Mouse (Mus musculus): ENCODE measurements around the gene Dirc2. TPM values are rescaled to one million over a fixed set of nuclear protein-coding genes. Genes with fewer than 3 reads are reported as not detected.
A peak's percentile ranks its signal among the peaks of the same experiment; 100 is the strongest.

Gene Dirc2
- polyA plus RNA-seq, 1 experiment from 2014 or later = 20.1 TPM

DNA sequence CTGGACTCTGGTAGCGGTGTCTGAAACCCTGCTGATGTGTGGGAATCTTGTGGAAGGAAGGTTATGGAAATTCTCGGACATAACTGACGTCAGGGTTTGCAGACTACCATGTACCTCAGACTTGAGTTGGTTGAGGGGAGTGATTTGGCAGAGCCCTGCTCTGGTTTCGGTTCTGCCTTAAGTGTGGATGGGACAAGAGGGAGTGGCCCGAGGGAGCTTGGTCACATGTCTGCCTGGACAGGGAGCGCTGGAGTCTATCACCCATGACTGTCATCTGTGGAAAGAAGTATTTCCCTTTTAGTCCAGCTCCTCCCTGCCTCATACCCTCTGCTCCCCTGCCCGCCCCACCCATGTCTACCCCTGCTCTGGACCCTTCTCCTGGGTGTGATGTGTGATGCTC lies 33.0 kb upstream of the Dirc2 start:
- H3K4me1 ChIP-seq (ENCODE audit: control insufficient read depth in 2 of 2, insufficient read depth in 2 of 2, low read length in 2 of 2) = peaks cover 7 to 9% of the 10 kb centered on the region in 2 experiments
- 64% methylated on average over 7 of the region's 7 CpGs for WGBS
- H3K4me2 ChIP-seq (ENCODE audit: low read length) = no peak overlapping the region
- H3K9me3 ChIP-seq (ENCODE audit: control insufficient read depth, low read length) = no peaks in the 10 kb centered on the region
- ATAC-seq (ENCODE audit: insufficient number of reproducible peaks, insufficient read depth, low FRiP score, low read depth) = no peak
- H3K36me3 ChIP-seq (ENCODE audit: control insufficient read depth, insufficient read depth, low read length) = peaks cover 7% of the 10 kb centered on the region; the same call in 1 of the 2 replicates
- H3K27me3 ChIP-seq (ENCODE audit: control insufficient read depth, insufficient read depth, low read length) = no peaks in the 10 kb centered on the region
- H3K27ac ChIP-seq (replicated peaks in 1 of 2; ENCODE audit: control insufficient read depth in 1 of 2, insufficient read depth in 1 of 2, low read depth in 2 of 2, low read length in 2 of 2) = no peak overlapping the region
- no peak overlapping the region for H3K9ac ChIP-seq (ENCODE audit: low read length)
- H3K4me3 ChIP-seq (ENCODE audit: control insufficient read depth in 1 of 2, insufficient read depth in 1 of 2, low read depth in 1 of 2, low read length in 2 of 2) = no peak overlapping the region

DNA sequence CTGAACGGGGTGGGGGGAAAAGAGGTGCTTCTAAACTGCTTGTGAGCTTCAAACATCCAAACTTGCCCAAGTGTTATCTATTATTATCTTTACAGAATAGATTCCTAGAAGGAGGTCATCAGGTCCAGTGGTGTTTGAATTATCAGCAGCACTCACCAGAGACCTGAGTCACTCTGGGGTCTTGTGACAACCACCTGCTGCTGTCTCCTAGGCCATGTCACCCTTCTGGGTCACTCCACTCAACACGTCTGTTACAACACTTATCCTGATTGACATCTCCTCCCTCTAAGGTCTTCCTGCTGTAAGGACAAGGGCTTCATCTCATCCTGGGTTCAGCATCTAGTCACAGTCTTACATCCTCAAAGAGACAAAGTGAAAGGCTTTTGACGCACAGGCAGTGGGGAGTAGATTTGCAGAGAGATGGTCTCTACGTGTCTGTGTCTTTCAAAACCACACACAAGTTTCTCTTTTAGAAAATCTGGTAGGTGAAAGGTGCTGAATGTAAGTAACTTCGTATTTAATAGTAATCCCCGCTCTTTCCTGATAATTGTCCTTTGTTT lies 22.9 kb upstream of the Dirc2 start:
- Histone ChIP-seq H3K36me3 (ENCODE audit: control insufficient read depth, insufficient read depth, low read length) (peaks cover 10% of the 10 kb centered on the region), H3K27ac (replicated peaks in 1 of 2; ENCODE audit: control insufficient read depth in 1 of 2, insufficient read depth in 1 of 2, low read depth in 2 of 2, low read length in 2 of 2) (no peak overlapping the region), H3K9me3 (ENCODE audit: control insufficient read depth, low read length) (no peaks in the 10 kb centered on the region), H3K9ac (ENCODE audit: low read length) (no peak overlapping the region), H3K4me1 (ENCODE audit: control insufficient read depth in 2 of 2, insufficient read depth in 2 of 2, low read length in 2 of 2) (peaks cover 4 to 20% of the 10 kb centered on the region in 2 experiments; a peak in 2 of 4 replicates), H3K4me2 (ENCODE audit: low read length) (no peak overlapping the region), H3K27me3 (ENCODE audit: control insufficient read depth, insufficient read depth, low read length) (no peaks in the 10 kb centered on the region), H3K4me3 (ENCODE audit: control insufficient read depth in 1 of 2, insufficient read depth in 1 of 2, low read depth in 1 of 2, low read length in 2 of 2) (no peak overlapping the region)
- 75% methylated on average over 6 of the region's 6 CpGs for WGBS
- ATAC-seq (ENCODE audit: insufficient number of reproducible peaks, insufficient read depth, low FRiP score, low read depth) = no peak

GRCm38 (mm10) chr16:35788330-35788729 lies 19.2 kb upstream of the Dirc2 start:
- WGBS = 39% methylated on average over 6 of the region's 6 CpGs
- peaks cover 11 to 28% of the 10 kb centered on the region in 2 experiments for H3K4me1 ChIP-seq (ENCODE audit: control insufficient read depth in 2 of 2, insufficient read depth in 2 of 2, low read length in 2 of 2)

DNA sequence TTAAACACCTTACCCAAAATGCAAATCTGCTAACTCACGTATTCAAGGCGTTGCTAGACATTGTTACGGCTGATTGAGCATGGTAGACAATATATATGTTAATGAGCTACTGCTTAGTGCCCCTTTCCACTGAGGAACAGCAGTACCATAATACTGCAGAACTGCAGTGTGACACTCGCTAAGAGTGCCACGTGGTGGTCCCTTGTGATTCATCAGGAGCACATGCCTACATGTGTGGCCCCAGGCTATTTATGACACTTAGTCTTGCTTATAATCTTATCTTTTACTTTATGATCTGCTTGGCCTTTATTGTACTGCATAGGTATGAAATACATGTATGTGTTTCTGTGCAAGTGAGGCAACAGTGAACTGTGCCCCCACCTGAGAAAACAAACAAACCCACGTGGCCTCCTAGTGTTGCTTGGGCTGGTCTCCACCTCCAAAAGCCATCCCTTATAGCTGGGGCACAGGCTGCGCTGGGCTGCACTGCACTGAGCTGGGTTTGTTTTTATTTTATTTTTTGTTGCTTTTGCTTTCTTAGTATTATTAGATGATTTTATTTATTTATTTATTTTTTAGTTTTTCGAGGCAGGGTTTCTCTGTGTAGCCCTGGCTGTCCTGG lies 18.5 kb upstream of the Dirc2 start:
- peaks cover 11% of the 10 kb centered on the region for H3K36me3 ChIP-seq (ENCODE audit: control insufficient read depth, insufficient read depth, low read length)
- 0 out of 2 replicates have a peak overlapping the region, but pooled peaks have one; percentile 26 for H3K4me2 ChIP-seq (ENCODE audit: low read length)
- H3K27me3 ChIP-seq (ENCODE audit: control insufficient read depth, insufficient read depth, low read length) = no peaks in the 10 kb centered on the region
- H3K4me3 ChIP-seq (ENCODE audit: control insufficient read depth in 1 of 2, insufficient read depth in 1 of 2, low read depth in 1 of 2, low read length in 2 of 2) = no peak overlapping the region
- no peaks in the 10 kb centered on the region for H3K9me3 ChIP-seq (ENCODE audit: control insufficient read depth, low read length)
- peak overlapping the region in 1 of 2 experiments; percentile 77; a peak in 2 of 4 replicates for H3K27ac ChIP-seq (replicated peaks in 1 of 2; ENCODE audit: control insufficient read depth in 1 of 2, insufficient read depth in 1 of 2, low read depth in 2 of 2, low read length in 2 of 2)
- 83% methylated on average over 8 of the region's 8 CpGs for WGBS
- H3K9ac ChIP-seq (ENCODE audit: low read length) = no peak overlapping the region
- no peak for ATAC-seq (ENCODE audit: insufficient number of reproducible peaks, insufficient read depth, low FRiP score, low read depth)
- H3K4me1 ChIP-seq (ENCODE audit: control insufficient read depth in 2 of 2, insufficient read depth in 2 of 2, low read length in 2 of 2) = peaks cover 12 to 28% of the 10 kb centered on the region in 2 experiments

More at GRCm38 (mm10) chr16:35788330-35788729, 19.2 kb upstream of the Dirc2 start:
- Histone ChIP-seq H3K9ac (ENCODE audit: low read length) (no peak overlapping the region), H3K27ac (replicated peaks in 1 of 2; ENCODE audit: control insufficient read depth in 1 of 2, insufficient read depth in 1 of 2, low read depth in 2 of 2, low read length in 2 of 2) (peak overlapping the region; percentile 63 to 77), H3K4me2 (ENCODE audit: low read length) (peak overlapping the region; percentile 26), H3K27me3 (ENCODE audit: control insufficient read depth, insufficient read depth, low read length) (no peaks in the 10 kb centered on the region), H3K36me3 (ENCODE audit: control insufficient read depth, insufficient read depth, low read length) (peaks cover 11% of the 10 kb centered on the region), H3K9me3 (ENCODE audit: control insufficient read depth, low read length) (no peaks in the 10 kb centered on the region), H3K4me3 (ENCODE audit: control insufficient read depth in 1 of 2, insufficient read depth in 1 of 2, low read depth in 1 of 2, low read length in 2 of 2) (no peak overlapping the region)
- peak; percentile 71 for ATAC-seq (ENCODE audit: insufficient number of reproducible peaks, insufficient read depth, low FRiP score, low read depth)

- WGBS = 90% methylated on average over 6 of the region's 6 CpGs
- Histone ChIP-seq H3K4me1 (ENCODE audit: control insufficient read depth in 2 of 2, insufficient read depth in 2 of 2, low read length in 2 of 2) (peaks cover 16 to 28% of the 10 kb centered on the region in 2 experiments), H3K4me2 (ENCODE audit: low read length) (no peak overlapping the region), H3K9me3 (ENCODE audit: control insufficient read depth, low read length) (no peaks in the 10 kb centered on the region), H3K4me3 (ENCODE audit: control insufficient read depth in 1 of 2, insufficient read depth in 1 of 2, low read depth in 1 of 2, low read length in 2 of 2) (no peak overlapping the region), H3K27me3 (ENCODE audit: control insufficient read depth, insufficient read depth, low read length) (no peaks in the 10 kb centered on the region), H3K36me3 (ENCODE audit: control insufficient read depth, insufficient read depth, low read length) (peaks cover 11% of the 10 kb centered on the region), H3K9ac (ENCODE audit: low read length) (no peak overlapping the region), H3K27ac (replicated peaks in 1 of 2; ENCODE audit: control insufficient read depth in 1 of 2, insufficient read depth in 1 of 2, low read depth in 2 of 2, low read length in 2 of 2) (no peak overlapping the region)
- no peak for ATAC-seq (ENCODE audit: insufficient number of reproducible peaks, insufficient read depth, low FRiP score, low read depth)
Measured at GRCm38 (mm10) chr16:35787163-35787562, 18.0 kb upstream of the Dirc2 start.

GRCm38 (mm10) chr16:35784134-35784725 lies 15.1 kb upstream of the Dirc2 start:
- no peak overlapping the region for H3K9ac ChIP-seq (ENCODE audit: low read length)
- peaks cover 8% of the 10 kb centered on the region for H3K36me3 ChIP-seq (ENCODE audit: control insufficient read depth, insufficient read depth, low read length)
- no peak overlapping the region for H3K4me2 ChIP-seq (ENCODE audit: low read length)
- no peak for ATAC-seq (ENCODE audit: insufficient number of reproducible peaks, insufficient read depth, low FRiP score, low read depth)
- peaks cover 16 to 26% of the 10 kb centered on the region in 2 experiments for H3K4me1 ChIP-seq (ENCODE audit: control insufficient read depth in 2 of 2, insufficient read depth in 2 of 2, low read length in 2 of 2)
- H3K27me3 ChIP-seq (ENCODE audit: control insufficient read depth, insufficient read depth, low read length) = no peaks in the 10 kb centered on the region
- WGBS = 57% methylated on average over 7 of the region's 7 CpGs
- no peak overlapping the region for H3K4me3 ChIP-seq (ENCODE audit: control insufficient read depth in 1 of 2, insufficient read depth in 1 of 2, low read depth in 1 of 2, low read length in 2 of 2)
- H3K27ac ChIP-seq (replicated peaks in 1 of 2; ENCODE audit: control insufficient read depth in 1 of 2, insufficient read depth in 1 of 2, low read depth in 2 of 2, low read length in 2 of 2) = no peak overlapping the region
- no peaks in the 10 kb centered on the region for H3K9me3 ChIP-seq (ENCODE audit: control insufficient read depth, low read length)

DNA sequence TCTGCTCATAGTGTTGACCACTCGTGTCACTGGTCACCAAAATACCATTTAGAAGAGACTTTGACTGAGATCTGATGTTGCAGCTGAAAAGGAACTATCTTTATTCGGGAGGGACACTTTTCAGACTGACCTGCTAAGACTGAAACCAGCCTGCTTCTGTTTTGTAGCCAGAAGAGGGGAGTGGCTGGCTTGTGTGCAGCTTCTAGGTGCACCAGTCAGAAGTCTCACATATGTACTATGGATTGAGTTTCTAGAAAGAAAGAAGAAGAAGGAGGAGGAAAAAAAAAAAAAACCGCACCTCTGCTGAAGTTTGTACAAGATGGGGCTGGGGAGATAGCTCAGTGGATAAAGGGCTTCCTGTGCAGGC lies 14.0 kb upstream of the Dirc2 start:
- no peak overlapping the region for H3K4me2 ChIP-seq (ENCODE audit: low read length)
- H3K4me1 ChIP-seq (ENCODE audit: control insufficient read depth in 2 of 2, insufficient read depth in 2 of 2, low read length in 2 of 2) = peaks cover 14 to 17% of the 10 kb centered on the region in 2 experiments
- WGBS = 84% methylated on average over 3 of the region's 3 CpGs
- no peak overlapping the region for H3K27ac ChIP-seq (replicated peaks in 1 of 2; ENCODE audit: control insufficient read depth in 1 of 2, insufficient read depth in 1 of 2, low read depth in 2 of 2, low read length in 2 of 2)
- no peak overlapping the region for H3K4me3 ChIP-seq (ENCODE audit: control insufficient read depth in 1 of 2, insufficient read depth in 1 of 2, low read depth in 1 of 2, low read length in 2 of 2)
- ATAC-seq (ENCODE audit: insufficient number of reproducible peaks, insufficient read depth, low FRiP score, low read depth) = no peak
- no peak overlapping the region for H3K9ac ChIP-seq (ENCODE audit: low read length)
- no peaks in the 10 kb centered on the region for H3K27me3 ChIP-seq (ENCODE audit: control insufficient read depth, insufficient read depth, low read length)
- H3K36me3 ChIP-seq (ENCODE audit: control insufficient read depth, insufficient read depth, low read length) = peaks cover 8% of the 10 kb centered on the region
- H3K9me3 ChIP-seq (ENCODE audit: control insufficient read depth, low read length) = no peaks in the 10 kb centered on the region
